In the genomic region with DNA sequence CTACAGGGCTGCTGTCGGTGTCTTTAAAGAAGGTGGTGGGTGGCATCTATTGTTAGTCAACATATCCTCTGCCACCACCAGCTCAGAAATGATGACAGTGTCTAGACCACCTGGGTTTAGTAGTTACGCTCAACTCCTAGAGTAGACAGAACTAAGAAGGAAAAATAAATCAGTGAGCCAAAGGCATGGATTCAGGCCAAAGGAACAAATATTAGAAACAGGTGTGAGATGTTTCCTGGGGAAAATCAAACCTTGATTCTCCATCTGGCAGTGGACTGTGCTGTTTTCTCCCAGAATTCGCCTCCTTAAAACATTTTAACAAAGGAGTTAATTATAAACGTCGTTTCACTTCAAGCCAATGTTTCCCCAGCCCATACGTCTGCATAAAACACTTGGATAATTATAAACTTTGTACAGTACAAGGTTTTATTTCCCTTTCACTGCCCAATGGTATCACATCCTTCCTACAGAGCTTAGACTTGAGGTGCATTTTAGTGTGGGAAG, we compare ENCODE assay signal across 25 mouse cellular contexts. TPM values are rescaled to one million over a fixed set of nuclear protein-coding genes. Genes with fewer than 3 reads are reported as not detected.
DNase-seq lines count a peak whose midpoint lies in the region; ATAC-seq and TF ChIP-seq lines count a peak whose summit lies in the region.
"Had no signal": no experiment of that assay in that cellular context is flagged by ENCODE, and none has a peak within 500 bp of the region (broad histone marks: within the 10 kb centered on the region; RNA-seq: fewer than 3 reads in every experiment).

No protein-coding gene starts in this region.

- no peak overlapping the region for H3K9ac ChIP-seq in kidney, embryonic 15.5 days
- no peak overlapping the region for H3K9ac ChIP-seq in kidney, embryonic 14.5 days (ENCODE audit: low read depth, low read length)
- H3K9ac ChIP-seq in embryonic facial prominence, embryonic 13.5 days, result no peak overlapping the region
- H3K9ac ChIP-seq in limb, embryonic 14.5 days (ENCODE audit: low read depth, low read length, severe bottlenecking), result no peak overlapping the region
- H3K9ac ChIP-seq in hindbrain, embryonic 16.5 days (ENCODE audit: low read depth, low read length), result no peak overlapping the region
- H3K9ac ChIP-seq: embryonic facial prominence, embryonic 15.5 days; forebrain, embryonic 13.5 days; heart, embryonic 15.5 days; liver, embryonic 15.5 days; lung, embryonic 14.5 days; midbrain, embryonic 15.5 days; neural tube, embryonic 15.5 days had no signal

- H3K9me3 ChIP-seq in kidney, embryonic 15.5 days (replicated peaks), result no peaks in the 10 kb centered on the region
- no peaks in the 10 kb centered on the region for H3K9me3 ChIP-seq in kidney, embryonic 14.5 days (ENCODE audit: control insufficient read depth, low read length)
- H3K9me3 ChIP-seq in embryonic facial prominence, embryonic 13.5 days, result no peaks in the 10 kb centered on the region
- H3K9me3 ChIP-seq in limb, embryonic 14.5 days (ENCODE audit: control insufficient read depth, low read length), result no peaks in the 10 kb centered on the region
- no peaks in the 10 kb centered on the region for H3K9me3 ChIP-seq in hindbrain, embryonic 16.5 days (ENCODE audit: control insufficient read depth, low read length)
- H3K9me3 ChIP-seq: embryonic facial prominence, embryonic 15.5 days; forebrain, embryonic 13.5 days; heart, embryonic 10.5 days; heart, embryonic 15.5 days; liver, embryonic 15.5 days; midbrain, embryonic 15.5 days; neural tube, embryonic 15.5 days had no signal

- no peak; the same call in 1 of the 2 replicates for ATAC-seq in kidney, embryonic 15.5 days (replicated peaks; ENCODE audit: low FRiP score)
- no peak for ATAC-seq in kidney, embryonic 14.5 days (ENCODE audit: low FRiP score, low TSS enrichment)
- no peak for ATAC-seq in embryonic facial prominence, embryonic 13.5 days (ENCODE audit: insufficient number of reproducible peaks, insufficient read depth, low FRiP score, low TSS enrichment, low read depth)
- ATAC-seq in limb, embryonic 14.5 days (ENCODE audit: low FRiP score, low read depth), result peak; percentile 51
- no peak for ATAC-seq in hindbrain, embryonic 16.5 days
- ATAC-seq: forebrain, embryonic 13.5 days; hindbrain, postnatal 0 days; intestine, embryonic 16.5 days; midbrain, embryonic 15.5 days had no signal

- TF ChIP-seq POLR2A in limb, embryonic 14.5 days (IDR thresholded peaks at IDR 0.05; ENCODE audit: borderline replicate concordance, extremely low read depth, insufficient read depth, insufficient read length), result no peak

- no peaks in the 10 kb centered on the region for H3K27me3 ChIP-seq in kidney, embryonic 15.5 days
- H3K27me3 ChIP-seq in kidney, embryonic 14.5 days (ENCODE audit: control insufficient read depth, insufficient read depth, low read length), result no peaks in the 10 kb centered on the region
- no peaks in the 10 kb centered on the region for H3K27me3 ChIP-seq in embryonic facial prominence, embryonic 13.5 days
- H3K27me3 ChIP-seq in limb, embryonic 14.5 days (ENCODE audit: control insufficient read depth, insufficient read depth, low read length), result no peaks in the 10 kb centered on the region
- H3K27me3 ChIP-seq in hindbrain, embryonic 16.5 days (replicated peaks; ENCODE audit: control insufficient read depth, insufficient read depth, low read length), result no peaks in the 10 kb centered on the region
- H3K27me3 ChIP-seq: embryonic facial prominence, embryonic 15.5 days; forebrain, embryonic 13.5 days; heart, embryonic 15.5 days; liver, embryonic 15.5 days; midbrain, embryonic 15.5 days; neural tube, embryonic 15.5 days had no signal

- WGBS in kidney, embryonic 15.5 days, result 47% methylated on average over 6 of the region's 6 CpGs
- 54% methylated on average over 6 of the region's 6 CpGs for WGBS in kidney, embryonic 14.5 days
- WGBS in embryonic facial prominence, embryonic 13.5 days, result 26% methylated on average over 6 of the region's 6 CpGs
- WGBS in limb, embryonic 14.5 days, result 11% methylated on average over 6 of the region's 6 CpGs
- 67% methylated on average over 6 of the region's 6 CpGs for WGBS in hindbrain, embryonic 16.5 days

- H3K36me3 ChIP-seq in kidney, embryonic 15.5 days, result no peaks in the 10 kb centered on the region
- H3K36me3 ChIP-seq in kidney, embryonic 14.5 days (ENCODE audit: control insufficient read depth, insufficient read depth, low read length), result no peaks in the 10 kb centered on the region
- H3K36me3 ChIP-seq in embryonic facial prominence, embryonic 13.5 days, result no peaks in the 10 kb centered on the region
- H3K36me3 ChIP-seq in limb, embryonic 14.5 days (ENCODE audit: control insufficient read depth, insufficient read depth, low read length), result no peaks in the 10 kb centered on the region
- no peaks in the 10 kb centered on the region for H3K36me3 ChIP-seq in hindbrain, embryonic 16.5 days (ENCODE audit: control insufficient read depth, insufficient read depth, low read length)
- H3K36me3 ChIP-seq: embryonic facial prominence, embryonic 15.5 days; heart, embryonic 10.5 days; heart, embryonic 15.5 days; liver, embryonic 15.5 days; midbrain, embryonic 15.5 days; neural tube, embryonic 15.5 days had no signal

- H3K4me3 ChIP-seq in kidney, embryonic 15.5 days (replicated peaks), result no peak overlapping the region
- no peak overlapping the region for H3K4me3 ChIP-seq in kidney, embryonic 14.5 days (ENCODE audit: low read length)
- no peak overlapping the region for H3K4me3 ChIP-seq in embryonic facial prominence, embryonic 13.5 days
- H3K4me3 ChIP-seq in limb, embryonic 14.5 days (replicated peaks; ENCODE audit: low read length), result no peak overlapping the region
- no peak overlapping the region for H3K4me3 ChIP-seq in hindbrain, embryonic 16.5 days (ENCODE audit: low read length)
- H3K4me3 ChIP-seq: embryonic facial prominence, embryonic 15.5 days; forebrain, embryonic 13.5 days; heart, embryonic 10.5 days; heart, embryonic 15.5 days; left cerebral cortex, adult 2 months; liver, embryonic 15.5 days; midbrain, embryonic 15.5 days; neural tube, embryonic 15.5 days had no signal

- no peak overlapping the region for H3K4me2 ChIP-seq in kidney, embryonic 15.5 days
- no peak overlapping the region for H3K4me2 ChIP-seq in kidney, embryonic 14.5 days (replicated peaks; ENCODE audit: low read depth, low read length)
- H3K4me2 ChIP-seq in embryonic facial prominence, embryonic 13.5 days, result no peak overlapping the region
- H3K4me2 ChIP-seq in limb, embryonic 14.5 days (replicated peaks; ENCODE audit: low read depth, low read length, severe bottlenecking), result peak overlapping the region; percentile 27
- no peak overlapping the region for H3K4me2 ChIP-seq in hindbrain, embryonic 16.5 days (ENCODE audit: low read length)
- H3K4me2 ChIP-seq: embryonic facial prominence, embryonic 15.5 days; forebrain, embryonic 13.5 days; heart, embryonic 15.5 days; liver, embryonic 15.5 days; lung, embryonic 14.5 days; midbrain, embryonic 15.5 days; neural tube, embryonic 15.5 days had no signal

- H3K4me1 ChIP-seq in kidney, embryonic 15.5 days, result peaks cover 15% of the 10 kb centered on the region
- no peaks in the 10 kb centered on the region for H3K4me1 ChIP-seq in kidney, embryonic 14.5 days (ENCODE audit: control insufficient read depth, insufficient read depth, low read length)
- H3K4me1 ChIP-seq in embryonic facial prominence, embryonic 13.5 days, result peaks cover 16% of the 10 kb centered on the region
- peaks cover 12% of the 10 kb centered on the region for H3K4me1 ChIP-seq in limb, embryonic 14.5 days (ENCODE audit: control insufficient read depth, insufficient read depth, low read length)
- no peaks in the 10 kb centered on the region; the same call in 1 of the 2 replicates for H3K4me1 ChIP-seq in hindbrain, embryonic 16.5 days (ENCODE audit: control insufficient read depth, insufficient read depth, low read depth, low read length)
- H3K4me1 ChIP-seq: embryonic facial prominence, embryonic 15.5 days; liver, embryonic 15.5 days; neural tube, embryonic 15.5 days had no signal

- DNase-seq in forelimb bud, embryonic 11.5 days (ENCODE audit: low read depth, low spot score), result peak; percentile 32
- peak; percentile 73 for DNase-seq in limb, embryonic 14.5 days (ENCODE audit: low spot score)
- DNase-seq: adrenal gland, postnatal 25 days; B cell, adult 2 months; cerebellum, postnatal 14 days; gastrocnemius, postnatal 14 days; liver; lung, embryonic 14.5 days; lung, postnatal 14 days; retina, postnatal 1 day; right cerebral cortex, postnatal 14 days had no signal

- H3K27ac ChIP-seq in kidney, embryonic 15.5 days, result peak overlapping the region; percentile 51
- no peak overlapping the region for H3K27ac ChIP-seq in kidney, embryonic 14.5 days (ENCODE audit: low read depth, low read length)
- H3K27ac ChIP-seq in embryonic facial prominence, embryonic 13.5 days, result 0 out of 2 replicates have a peak overlapping the region, but pooled peaks have one; percentile 28
- no peak overlapping the region for H3K27ac ChIP-seq in limb, embryonic 14.5 days (replicated peaks; ENCODE audit: low read depth, low read length)
- H3K27ac ChIP-seq in hindbrain, embryonic 16.5 days (ENCODE audit: low read depth, low read length), result no peak overlapping the region
- H3K27ac ChIP-seq: embryonic facial prominence, embryonic 15.5 days; forebrain, embryonic 13.5 days; heart, embryonic 10.5 days; hindbrain, postnatal 0 days; left cerebral cortex, adult 2 months; liver, embryonic 15.5 days; midbrain, embryonic 15.5 days; neural tube, embryonic 15.5 days had no signal

RNA-seq across cellular contexts. Expression of gene Frem2, which starts 48.9 kb away (rescaled TPM):
- polyA plus RNA-seq in kidney, embryonic 15.5 days (2015; fragmentation: Nextera tagmentation; extraction: Ambion mirVana), result 14.2 and 15.9 TPM in 2 replicates
- 14.8 and 27.0 TPM in 2 replicates for polyA plus RNA-seq in kidney, embryonic 14.5 days (2014; fragmentation: Nextera tagmentation; extraction: Ambion mirVana)
- polyA plus RNA-seq in embryonic facial prominence, embryonic 13.5 days (2015; fragmentation: Nextera tagmentation; extraction: Ambion mirVana), result 4.8 and 5.7 TPM in 2 replicates
- polyA plus RNA-seq in limb, embryonic 14.5 days (2012; rRNA removed), result 15.2 and 16.8 TPM in 2 replicates
- 10.0 and 10.9 TPM in 2 replicates for polyA plus RNA-seq in limb, embryonic 14.5 days (2014; fragmentation: Nextera tagmentation; extraction: Ambion mirVana)
- 1.7 TPM in 2 replicates for polyA plus RNA-seq in hindbrain, embryonic 16.5 days (2015; fragmentation: Nextera tagmentation; extraction: Ambion mirVana)

Comparison
In these comparisons a context has a peak if more than half of its experiments do, and no peak if none do; other contexts are left out.
1. H3K27ac ChIP-seq: peak in kidney, embryonic 15.5 days (single experiment) and embryonic facial prominence, embryonic 13.5 days (single experiment); none in kidney, embryonic 14.5 days (single experiment), limb, embryonic 14.5 days (single experiment) and hindbrain, embryonic 16.5 days (single experiment).